In the genomic region with DNA sequence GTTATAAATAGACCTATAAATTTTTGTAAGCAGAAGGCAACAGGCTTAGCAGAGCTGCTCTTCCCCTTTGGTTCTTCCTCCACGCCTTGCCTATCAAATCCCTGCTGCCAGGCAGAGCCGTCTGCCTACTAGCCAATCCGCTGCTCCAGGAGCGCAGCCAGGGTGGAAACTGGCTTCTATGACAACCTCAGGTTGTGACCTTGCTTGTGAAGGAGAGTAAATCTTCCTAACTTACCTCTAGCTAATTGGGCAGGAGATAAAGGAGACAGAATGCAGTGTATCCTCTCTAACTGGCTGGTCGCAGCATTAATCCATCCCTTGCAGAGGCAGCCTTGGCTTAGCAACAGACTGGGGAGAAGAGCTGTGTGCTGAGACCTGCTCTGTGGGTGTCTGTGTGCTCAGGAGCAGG, we compare ENCODE assay signal across 9 mouse cellular contexts. TPM values are rescaled to one million over a fixed set of nuclear protein-coding genes. Genes with fewer than 3 reads are reported as not detected.
DNase-seq lines count a peak whose midpoint lies in the region; ATAC-seq and TF ChIP-seq lines count a peak whose summit lies in the region.
"Had no signal": no experiment of that assay in that cellular context is flagged by ENCODE, and none has a peak within 500 bp of the region (broad histone marks: within the 10 kb centered on the region; RNA-seq: fewer than 3 reads in every experiment).

No protein-coding gene starts in this region.

- H3K36me3 ChIP-seq in forebrain, postnatal 0 days (ENCODE audit: insufficient read depth): no peaks in the 10 kb centered on the region
- no peaks in the 10 kb centered on the region for H3K36me3 ChIP-seq in forebrain, embryonic 15.5 days
- H3K36me3 ChIP-seq in kidney, postnatal 0 days (ENCODE audit: insufficient read depth, low read length): no peaks in the 10 kb centered on the region
- H3K36me3 ChIP-seq: midbrain, embryonic 12.5 days had no signal

- H3K27ac ChIP-seq in forebrain, postnatal 0 days (ENCODE audit: low read depth, low read length): peak overlapping the region; percentile 37
- no peak overlapping the region; the same call in 1 of the 2 replicates for H3K27ac ChIP-seq in forebrain, embryonic 15.5 days (replicated peaks)
- H3K27ac ChIP-seq in kidney, postnatal 0 days: peak overlapping the region; percentile 39; the same call in 1 of the 2 replicates
- H3K27ac ChIP-seq: midbrain, embryonic 12.5 days had no signal

- H3K9ac ChIP-seq in forebrain, postnatal 0 days: no peak overlapping the region
- H3K9ac ChIP-seq in forebrain, embryonic 15.5 days (replicated peaks): no peak overlapping the region
- H3K9ac ChIP-seq in kidney, postnatal 0 days (ENCODE audit: low read depth, low read length): no peak overlapping the region
- H3K9ac ChIP-seq: midbrain, embryonic 12.5 days had no signal

- WGBS in forebrain, postnatal 0 days: 24% methylated on average over 5 of the region's 5 CpGs
- WGBS in forebrain, embryonic 15.5 days: 27% methylated on average over 5 of the region's 5 CpGs
- WGBS in kidney, postnatal 0 days: 8% methylated on average over 5 of the region's 5 CpGs

- peak; percentile 95 for ATAC-seq in forebrain, postnatal 0 days
- ATAC-seq in forebrain, embryonic 15.5 days (replicated peaks): no peak
- ATAC-seq in granulocyte monocyte progenitor cell, adult 5-6 weeks (replicated peaks; ENCODE audit: poor library complexity, severe bottlenecking): peak; percentile 58
- peak; percentile 75; the same call in 1 of the 2 replicates for ATAC-seq in kidney, postnatal 0 days (replicated peaks; ENCODE audit: low FRiP score, low read depth)

- no peaks in the 10 kb centered on the region for H3K9me3 ChIP-seq in forebrain, postnatal 0 days (ENCODE audit: low read length)
- H3K9me3 ChIP-seq in forebrain, embryonic 15.5 days: no peaks in the 10 kb centered on the region
- no peaks in the 10 kb centered on the region for H3K9me3 ChIP-seq in kidney, postnatal 0 days (replicated peaks; ENCODE audit: low read length)
- H3K9me3 ChIP-seq: midbrain, embryonic 12.5 days had no signal

- no peak for TF ChIP-seq CTCF in forebrain, postnatal 0 days (IDR thresholded peaks at IDR 0.05; ENCODE audit: low read depth)
- no peak for TF ChIP-seq CTCF in kidney, postnatal 0 days (IDR thresholded peaks at IDR 0.05; ENCODE audit: low read depth)

- peak; percentile 68 for DNase-seq in forebrain, postnatal 0 days
- peak; percentile 90 for DNase-seq in adrenal gland, adult 8-10 months
- peak; percentile 90 for DNase-seq in kidney, postnatal 0 days (ENCODE audit: low spot score)
- peak; percentile 61 for DNase-seq in lung, postnatal 10 days
- DNase-seq in right cerebral cortex, postnatal 36 days (ENCODE audit: low spot score in 2 of 2): peak; percentile 22 to 41
- no peak for DNase-seq in spleen, adult 18-20 months

- no peak overlapping the region for H3K4me2 ChIP-seq in forebrain, postnatal 0 days (ENCODE audit: low read depth)
- no peak overlapping the region for H3K4me2 ChIP-seq in forebrain, embryonic 15.5 days (replicated peaks)
- H3K4me2 ChIP-seq in kidney, postnatal 0 days (ENCODE audit: low read length): no peak overlapping the region
- H3K4me2 ChIP-seq: midbrain, embryonic 12.5 days had no signal

- H3K27me3 ChIP-seq in forebrain, postnatal 0 days (ENCODE audit: insufficient read depth, low read length): no peaks in the 10 kb centered on the region
- H3K27me3 ChIP-seq in forebrain, embryonic 15.5 days: no peaks in the 10 kb centered on the region
- H3K27me3 ChIP-seq in kidney, postnatal 0 days (ENCODE audit: insufficient read depth, low read length): no peaks in the 10 kb centered on the region
- H3K27me3 ChIP-seq: midbrain, embryonic 12.5 days had no signal

- H3K4me3 ChIP-seq in forebrain, postnatal 0 days (ENCODE audit: low read depth, low read length): no peak overlapping the region
- H3K4me3 ChIP-seq in forebrain, embryonic 15.5 days: no peak overlapping the region
- H3K4me3 ChIP-seq in kidney, postnatal 0 days (replicated peaks; ENCODE audit: low read depth, low read length): no peak overlapping the region
- H3K4me3 ChIP-seq: midbrain, embryonic 12.5 days had no signal

- H3K4me1 ChIP-seq in forebrain, postnatal 0 days (ENCODE audit: insufficient read depth): peaks cover 6% of the 10 kb centered on the region; the same call in 1 of the 2 replicates
- 0 out of 2 replicates have a peak, but pooled peaks cover 3% of the 10 kb centered on the region for H3K4me1 ChIP-seq in forebrain, embryonic 15.5 days
- peaks cover 15% of the 10 kb centered on the region; the same call in 1 of the 2 replicates for H3K4me1 ChIP-seq in kidney, postnatal 0 days (replicated peaks; ENCODE audit: insufficient read depth, low read length)
- H3K4me1 ChIP-seq: midbrain, embryonic 12.5 days had no signal

RNA-seq across cellular contexts. Expression of a gene that starts 29.7 kb away (rescaled TPM):
- total RNA-seq in forebrain, postnatal 0 days (2014; rRNA removed): 82.7 and 109 TPM in 2 replicates
- 215 and 249 TPM in 2 replicates for polyA plus RNA-seq in forebrain, postnatal 0 days (2015; fragmentation: Nextera tagmentation; extraction: Ambion mirVana)
- 228 and 240 TPM in 2 replicates for polyA plus RNA-seq in forebrain, embryonic 15.5 days (2015; fragmentation: Nextera tagmentation; extraction: Ambion mirVana)
- total RNA-seq in adrenal gland, adult 8-10 months (2022): 10 to 100 TPM; 53.2 to 83.7 (median 71.9) TPM
- 75.0 and 82.0 TPM in 2 replicates for total RNA-seq in granulocyte monocyte progenitor cell, adult 5-6 weeks (2014; fragmentation: Nextera tagmentation)
- 57.9 and 68.6 TPM in 2 replicates for total RNA-seq in granulocyte monocyte progenitor cell, adult 5-6 weeks (2017)
- polyA plus RNA-seq in kidney, postnatal 0 days (2015; fragmentation: Nextera tagmentation; extraction: Ambion mirVana): 171 and 177 TPM in 2 replicates

RNA-seq across cellular contexts. Expression of a gene that starts 29.8 kb away (rescaled TPM):
- total RNA-seq in forebrain, postnatal 0 days (2014; rRNA removed): 18.2 and 19.1 TPM in 2 replicates
- polyA plus RNA-seq in forebrain, postnatal 0 days (2015; fragmentation: Nextera tagmentation; extraction: Ambion mirVana): 28.7 and 34.0 TPM in 2 replicates
- polyA plus RNA-seq in forebrain, embryonic 15.5 days (2015; fragmentation: Nextera tagmentation; extraction: Ambion mirVana): 30.2 and 33.0 TPM in 2 replicates
- total RNA-seq in adrenal gland, adult 8-10 months (2022): 10 to 100 TPM; 15.9 to 19.2 (median 18.1) TPM
- 13.8 and 17.0 TPM in 2 replicates for total RNA-seq in granulocyte monocyte progenitor cell, adult 5-6 weeks (2014; fragmentation: Nextera tagmentation)
- 22.3 and 25.0 TPM in 2 replicates for total RNA-seq in granulocyte monocyte progenitor cell, adult 5-6 weeks (2017)
- 48.4 and 48.7 TPM in 2 replicates for polyA plus RNA-seq in kidney, postnatal 0 days (2015; fragmentation: Nextera tagmentation; extraction: Ambion mirVana)

RNA-seq across cellular contexts. Expression of a gene that starts 52.4 kb away (rescaled TPM):
- total RNA-seq in forebrain, postnatal 0 days (2014; rRNA removed): 17.0 and 20.2 TPM in 2 replicates
- 9.0 and 11.8 TPM in 2 replicates for polyA plus RNA-seq in forebrain, postnatal 0 days (2015; fragmentation: Nextera tagmentation; extraction: Ambion mirVana)
- 11.0 and 12.0 TPM in 2 replicates for polyA plus RNA-seq in forebrain, embryonic 15.5 days (2015; fragmentation: Nextera tagmentation; extraction: Ambion mirVana)
- 100 to 1,000 TPM in 1 of 4 experiments, 10 to 100 TPM in 3; 72.2 to 108 (median 96.0) TPM for total RNA-seq in adrenal gland, adult 8-10 months (2022)
- total RNA-seq in granulocyte monocyte progenitor cell, adult 5-6 weeks (2014; fragmentation: Nextera tagmentation): 6.0 and 6.3 TPM in 2 replicates
- total RNA-seq in granulocyte monocyte progenitor cell, adult 5-6 weeks (2017): 3.0 and 3.3 TPM in 2 replicates
- polyA plus RNA-seq in kidney, postnatal 0 days (2015; fragmentation: Nextera tagmentation; extraction: Ambion mirVana): 15.6 and 15.7 TPM in 2 replicates

Comparison
In these comparisons a context has a peak if more than half of its experiments do, and no peak if none do; other contexts are left out.
1. DNase-seq: peak in forebrain, postnatal 0 days (single experiment), adrenal gland, adult 8-10 months (single experiment), kidney, postnatal 0 days (single experiment), lung, postnatal 10 days (single experiment) and right cerebral cortex, postnatal 36 days (2 of 2); none in spleen, adult 18-20 months (0 of 2).